Mouse (Mus musculus) small intestine, adult 2 months (tissue): Measurements from ENCODE around the gene 4930404N11Rik.

Source experiments
- CTCF ChIP-seq: fragments of 200-500 bp; IDR thresholded peaks from 2 replicates; pipeline ENCODE4 v1.5.1; 2012; ENCODE audit warnings: low read depth, mild to moderate bottlenecking, control low read depth, inconsistent platforms, low read length, moderate library complexity, mixed read lengths; ENCODE audit not compliant: insufficient replicate concordance, insufficient read length; ENCODE audit errors: extremely low read depth
- POLR2A ChIP-seq: fragments of 200-500 bp; IDR thresholded peaks from 2 replicates; pipeline ENCODE4 v1.6.1; 2012; ENCODE audit warnings: low read depth, mild to moderate bottlenecking, control low read depth, inconsistent platforms, low read length, moderate library complexity

GRCm38 (mm10) chr10:81349961-81350350, 15.7 kb downstream of the 4930404N11Rik start:
- TF ChIP-seq POLR2A (no peak), CTCF (no peak)
